Mouse (Mus musculus): ENCODE results near the gene Magea4. TPM values are rescaled to one million over a fixed set of nuclear protein-coding genes. Genes with fewer than 3 reads are reported as not detected.

Magea4 gene
- not detected for total RNA-seq (2021)

DNA sequence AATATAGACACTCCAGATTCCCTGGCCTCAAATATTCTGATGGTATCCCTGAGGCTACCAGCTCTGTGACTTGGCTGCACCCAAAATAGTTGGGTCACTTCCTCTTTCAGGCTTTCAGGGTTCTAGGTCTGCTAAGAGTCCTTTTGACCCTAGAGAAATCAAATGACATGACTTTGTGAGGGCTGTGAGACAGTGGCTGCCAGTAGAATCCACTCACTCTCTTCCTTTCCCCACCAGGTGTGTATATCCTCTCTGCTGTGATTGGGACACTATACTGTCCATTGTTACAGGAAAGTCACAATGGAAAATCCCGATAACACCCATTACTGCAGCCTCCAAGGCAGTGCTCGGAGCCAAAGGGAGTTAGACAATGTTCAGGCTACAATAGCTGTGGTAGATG is at the start of gene Magea4:
Gene Magea4 (plus strand): TSS at position 301 of the 400 bp plus-strand sequence.
- no peak for DNase-seq
- intact Hi-C loops (cut with DNase I), result no loop called here

DNA sequence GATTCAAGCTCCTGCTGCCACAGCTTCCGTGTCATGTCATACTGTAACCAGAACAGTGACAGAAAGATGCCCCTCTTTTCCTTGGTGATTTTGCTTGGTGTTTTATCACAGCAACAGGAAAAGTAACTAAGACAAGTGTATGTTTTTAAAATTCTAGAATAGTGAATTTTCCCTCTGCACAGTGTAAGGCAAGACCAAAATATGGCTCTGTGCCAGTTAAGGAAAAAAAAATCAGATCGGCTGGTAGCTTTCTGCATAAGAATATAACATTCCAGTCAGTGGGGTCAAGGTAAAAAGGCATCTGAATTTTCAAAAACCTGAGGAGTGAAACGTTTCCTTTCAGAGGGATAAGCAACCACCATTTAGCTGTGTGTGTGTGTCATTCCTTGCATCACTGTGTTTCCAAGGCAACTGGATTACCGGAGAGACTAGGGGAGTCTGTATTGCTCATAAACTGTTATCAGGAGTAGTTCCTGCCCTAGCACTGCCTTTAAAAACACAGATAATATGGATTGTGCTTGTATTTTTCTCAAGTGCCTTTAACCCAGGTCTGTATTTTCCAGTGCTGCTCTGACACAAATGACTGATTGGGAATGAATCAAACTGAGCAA is 18.8 kb upstream of the Magea4 start:
- intact Hi-C loops (cut with DNase I), result no loop called here
- no peak for DNase-seq

DNA sequence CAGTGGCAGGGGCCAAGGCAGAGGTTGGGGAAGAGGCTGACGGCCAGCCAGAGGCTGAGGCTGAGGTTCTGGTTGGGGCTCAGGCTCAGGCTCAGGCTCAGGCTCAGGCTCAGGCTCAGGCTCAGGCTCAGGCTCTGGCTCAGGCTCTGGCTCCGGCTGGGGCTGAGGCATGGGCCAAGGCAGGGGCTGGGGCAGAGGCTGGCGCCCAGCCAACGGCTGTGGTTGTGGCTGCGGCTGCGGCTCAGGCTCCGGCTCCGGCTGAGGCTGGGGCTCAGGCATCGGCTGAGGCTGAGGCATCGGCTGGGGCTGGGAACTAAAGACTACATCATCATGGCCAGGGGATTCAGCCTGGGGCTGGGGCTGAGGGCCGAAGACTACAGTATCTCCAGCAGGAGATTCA is 48.8 kb downstream of the Magea4 start:
- DNase-seq, result no peak
- intact Hi-C loops (cut with DNase I), result loop anchor here (10.0 kb wide), 1 partner anchor 256 kb away; no protein-coding TSS in a partner anchor

Small RNA genes lying within 50 kb of the gene (microRNA-seq; reads per million reads assigned to microRNA genes)
- gene Mir224 (ENCODE audit: borderline number of aligned reads in 2 of 2) (112 to 249 reads per million in 2 experiments), gene Mir452 (ENCODE audit: borderline number of aligned reads in 2 of 2) (2.0 to 7.2 reads per million in 2 experiments)

Other genes with a start within 250 kb of the Magea4 start
- not detected for gene Fate1, start 249.0 kb upstream of the Magea4 start, total RNA-seq (2021)
- not detected for gene Cnga2, start 230.2 kb upstream of the Magea4 start, total RNA-seq (2021)
- under 1 TPM; 0.42 to 0.57 TPM for gene Gabre, start 52.8 kb downstream of the Magea4 start, total RNA-seq (2021)
- not detected for gene Magea10, start 164.8 kb downstream of the Magea4 start, total RNA-seq (2021)

All from heart, postnatal 36 days (tissue).